Mouse (Mus musculus) megakaryocyte, embryonic 14.5 days (primary cell): ENCODE measurements around the gene Gm28044.
"Not testable (repeated sequence)": the region's sequence is repeated elsewhere in the genome, so short reads cannot be mapped to it uniquely, and the experiment has no call there.

Source experiments
- FLI1 ChIP-seq: IDR thresholded peaks from 2 replicates; pipeline ENCODE4 v1.6.1; 2012; ENCODE audit warnings: low read length, inconsistent platforms, mixed read lengths
- GATA1 ChIP-seq: IDR thresholded peaks from 3 replicates; pipeline ENCODE4 v1.6.1; 2012; ENCODE audit warnings: mixed read lengths, low read length, inconsistent platforms, borderline replicate concordance

DNA sequence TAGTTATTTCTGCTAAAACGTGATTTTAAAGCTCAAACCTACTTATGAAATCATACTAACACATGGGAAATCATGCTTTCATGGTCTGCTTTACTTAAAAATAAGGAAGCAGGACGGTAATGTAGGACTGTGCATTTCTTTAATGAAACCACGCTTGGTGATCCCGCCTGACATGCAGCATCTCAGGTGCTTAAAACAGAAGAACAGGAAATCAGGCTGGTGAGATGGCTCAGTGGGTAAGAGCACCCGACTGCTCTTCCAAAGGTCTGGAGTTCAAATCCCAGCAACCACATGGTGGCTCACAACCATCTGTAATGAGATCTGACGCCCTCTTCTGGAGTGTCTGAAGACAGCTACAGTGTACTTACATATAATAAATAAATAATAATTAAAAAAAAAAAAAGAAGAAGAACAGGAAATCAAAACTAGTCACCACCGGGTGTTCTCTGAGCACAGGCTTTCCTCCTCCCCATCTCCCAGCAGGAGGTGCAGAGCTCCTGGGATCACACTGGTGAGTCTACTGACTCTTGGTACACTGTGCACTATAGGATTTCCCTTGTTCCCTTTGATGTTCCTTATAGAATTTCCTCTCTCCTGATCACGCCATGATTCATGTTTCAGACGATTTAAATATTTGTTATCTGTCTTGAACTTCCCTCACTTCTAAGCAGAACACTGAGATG lies 90.8 kb downstream of the Gm28044 start:
- not testable (repeated sequence) for TF ChIP-seq GATA1, FLI1
